Mouse (Mus musculus): Measurements from ENCODE around the gene Kif26a. TPM values are rescaled to one million over a fixed set of nuclear protein-coding genes. Genes with fewer than 3 reads are reported as not detected.

The Kif26a gene
- polyA plus RNA-seq, 1 experiment from 2014 or later, result 7.9 TPM

GRCm38 (mm10) chr12:112130957-112131356, 15.1 kb upstream of the Kif26a start:
- Histone ChIP-seq H3K9ac (peak overlapping the region; percentile 39; the same call in 1 of the 2 replicates), H3K27me3 (peaks cover 16% of the 10 kb centered on the region), H3K4me1 (peaks cover 39% of the 10 kb centered on the region), H3K27ac (replicated peaks) (peak overlapping the region; percentile 29; the same call in 1 of the 2 replicates), H3K36me3 (no peaks in the 10 kb centered on the region), H3K4me3 (replicated peaks) (peak overlapping the region; percentile 64), H3K9me3 (replicated peaks) (no peaks in the 10 kb centered on the region), H3K4me2 (replicated peaks) (peak overlapping the region; percentile 85)
- WGBS, result 9% methylated on average over 32 of the region's 32 CpGs
- ATAC-seq (ENCODE audit: insufficient number of reproducible peaks, low FRiP score, low TSS enrichment, low read depth), result no peak

- no peak overlapping the region for H3K9ac ChIP-seq
- H3K9me3 ChIP-seq (replicated peaks), result no peaks in the 10 kb centered on the region
- H3K4me1 ChIP-seq, result peaks cover 20% of the 10 kb centered on the region
- no peaks in the 10 kb centered on the region for H3K36me3 ChIP-seq
- no peak for ATAC-seq (ENCODE audit: insufficient number of reproducible peaks, low FRiP score, low TSS enrichment, low read depth)
- peaks cover 38% of the 10 kb centered on the region for H3K27me3 ChIP-seq
- no peak overlapping the region for H3K4me3 ChIP-seq (replicated peaks)
- no peak overlapping the region for H3K27ac ChIP-seq (replicated peaks)
- 5% methylated on average over 5 of the region's 5 CpGs for WGBS
- H3K4me2 ChIP-seq (replicated peaks), result no peak overlapping the region
These were observed 5.8 kb upstream of the Kif26a start for GRCm38 (mm10) chr12:112140231-112140630.

GRCm38 (mm10) chr12:112140745-112141144, 5.3 kb upstream of the Kif26a start:
- Histone ChIP-seq H3K4me2 (replicated peaks) (no peak overlapping the region), H3K9me3 (replicated peaks) (no peaks in the 10 kb centered on the region), H3K4me3 (replicated peaks) (no peak overlapping the region), H3K36me3 (no peaks in the 10 kb centered on the region), H3K27ac (replicated peaks) (no peak overlapping the region), H3K9ac (no peak overlapping the region), H3K27me3 (peaks cover 38% of the 10 kb centered on the region), H3K4me1 (peaks cover 25% of the 10 kb centered on the region)
- WGBS, result 60% methylated on average over 7 of the region's 7 CpGs
- no peak for ATAC-seq (ENCODE audit: insufficient number of reproducible peaks, low FRiP score, low TSS enrichment, low read depth)

GRCm38 (mm10) chr12:112141300-112141699, 4.7 kb upstream of the Kif26a start:
- H3K4me2 ChIP-seq (replicated peaks), result no peak overlapping the region
- H3K27me3 ChIP-seq, result peaks cover 38% of the 10 kb centered on the region
- H3K36me3 ChIP-seq, result no peaks in the 10 kb centered on the region
- no peak overlapping the region for H3K4me3 ChIP-seq (replicated peaks)
- no peaks in the 10 kb centered on the region for H3K9me3 ChIP-seq (replicated peaks)
- WGBS, result 3% methylated on average over 6 of the region's 6 CpGs
- ATAC-seq (ENCODE audit: insufficient number of reproducible peaks, low FRiP score, low TSS enrichment, low read depth), result no peak
- no peak overlapping the region for H3K9ac ChIP-seq
- H3K4me1 ChIP-seq, result peaks cover 30% of the 10 kb centered on the region
- H3K27ac ChIP-seq (replicated peaks), result no peak overlapping the region

GRCm38 (mm10) chr12:112143116-112143832, 2.7 kb upstream of the Kif26a start:
- 4% methylated on average over 14 of the region's 14 CpGs for WGBS
- H3K4me3 ChIP-seq (replicated peaks), result peak overlapping the region; percentile 68
- no peaks in the 10 kb centered on the region for H3K36me3 ChIP-seq
- H3K27ac ChIP-seq (replicated peaks), result no peak overlapping the region
- peaks cover 50% of the 10 kb centered on the region for H3K4me1 ChIP-seq
- H3K9ac ChIP-seq, result no peak overlapping the region
- peak overlapping the region; percentile 92 for H3K4me2 ChIP-seq (replicated peaks)
- H3K27me3 ChIP-seq, result peaks cover 38% of the 10 kb centered on the region
- no peak for ATAC-seq (ENCODE audit: insufficient number of reproducible peaks, low FRiP score, low TSS enrichment, low read depth)
- no peaks in the 10 kb centered on the region for H3K9me3 ChIP-seq (replicated peaks)

DNA sequence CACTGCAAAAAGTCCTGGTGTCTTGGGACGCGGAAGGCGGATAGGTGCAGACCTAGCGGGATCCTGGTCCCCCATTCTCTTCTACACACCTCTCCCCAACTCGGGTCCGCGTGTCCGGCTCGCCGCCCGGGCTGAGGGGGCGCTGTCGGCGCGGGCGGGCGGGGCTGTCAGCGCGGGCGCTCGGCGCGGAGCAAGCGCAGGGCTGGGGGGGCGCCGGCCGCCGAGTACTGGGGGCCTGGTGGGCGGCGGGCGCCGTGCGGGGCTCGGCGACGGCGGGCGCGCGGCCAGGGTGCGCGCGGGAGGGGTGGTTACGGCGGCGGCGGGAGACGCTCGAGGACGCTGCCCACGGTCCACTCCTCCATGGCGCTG, 2.2 kb upstream of the Kif26a start:
- under 1% methylated on average over 42 of the region's 52 CpGs for WGBS
- H3K4me1 ChIP-seq, result peaks cover 55% of the 10 kb centered on the region
- no peak for ATAC-seq (ENCODE audit: insufficient number of reproducible peaks, low FRiP score, low TSS enrichment, low read depth)
- peaks cover 38% of the 10 kb centered on the region for H3K27me3 ChIP-seq
- H3K27ac ChIP-seq (replicated peaks), result no peak overlapping the region
- peak overlapping the region; percentile 92 for H3K4me2 ChIP-seq (replicated peaks)
- no peaks in the 10 kb centered on the region for H3K9me3 ChIP-seq (replicated peaks)
- peak overlapping the region; percentile 68 for H3K4me3 ChIP-seq (replicated peaks)
- no peak overlapping the region for H3K9ac ChIP-seq
- no peaks in the 10 kb centered on the region for H3K36me3 ChIP-seq

GRCm38 (mm10) chr12:112144377-112145115, 1.5 kb upstream of the Kif26a start:
- Histone ChIP-seq H3K9me3 (replicated peaks) (no peaks in the 10 kb centered on the region), H3K27ac (replicated peaks) (no peak overlapping the region), H3K9ac (no peak overlapping the region), H3K27me3 (peaks cover 38% of the 10 kb centered on the region), H3K36me3 (no peaks in the 10 kb centered on the region), H3K4me3 (replicated peaks) (peak overlapping the region; percentile 68), H3K4me1 (peaks cover 62% of the 10 kb centered on the region), H3K4me2 (replicated peaks) (peak overlapping the region; percentile 92)
- ATAC-seq (ENCODE audit: insufficient number of reproducible peaks, low FRiP score, low TSS enrichment, low read depth), result no peak
- WGBS, result 1% methylated on average over 46 of the region's 46 CpGs

- H3K27me3 ChIP-seq, result peaks cover 38% of the 10 kb centered on the region
- H3K9ac ChIP-seq, result no peak overlapping the region
- H3K4me1 ChIP-seq, result peaks cover 70% of the 10 kb centered on the region
- peak overlapping the region; percentile 68 for H3K4me3 ChIP-seq (replicated peaks)
- H3K27ac ChIP-seq (replicated peaks), result peak overlapping the region; percentile 87
- H3K4me2 ChIP-seq (replicated peaks), result peak overlapping the region; percentile 92
- no peaks in the 10 kb centered on the region for H3K36me3 ChIP-seq
- ATAC-seq (ENCODE audit: insufficient number of reproducible peaks, low FRiP score, low TSS enrichment, low read depth), result peak; percentile 31; the same call in 1 of the 2 replicates
- no peaks in the 10 kb centered on the region for H3K9me3 ChIP-seq (replicated peaks)
- under 1% methylated on average over 37 of the region's 37 CpGs for WGBS
These were observed 665 bp upstream of the Kif26a start for GRCm38 (mm10) chr12:112145211-112145874.

- 21% methylated on average over 5 of the region's 5 CpGs for WGBS
These were observed 1.4 kb downstream of the Kif26a start for GRCm38 (mm10) chr12:112147365-112147764.

GRCm38 (mm10) chr12:112150011-112150410, 4.0 kb downstream of the Kif26a start:
- H3K9me3 ChIP-seq (replicated peaks), result no peaks in the 10 kb centered on the region
- WGBS, result 44% methylated on average over 7 of the region's 7 CpGs
- H3K4me1 ChIP-seq, result peaks cover 95% of the 10 kb centered on the region
- peaks cover 1% of the 10 kb centered on the region for H3K27me3 ChIP-seq
- H3K27ac ChIP-seq (replicated peaks), result peak overlapping the region; percentile 39; the same call in 1 of the 2 replicates
- H3K9ac ChIP-seq, result no peak overlapping the region
- no peak for ATAC-seq (ENCODE audit: insufficient number of reproducible peaks, low FRiP score, low TSS enrichment, low read depth)
- peak overlapping the region; percentile 15; the same call in 1 of the 2 replicates for H3K4me2 ChIP-seq (replicated peaks)
- no peaks in the 10 kb centered on the region for H3K36me3 ChIP-seq
- no peak overlapping the region for H3K4me3 ChIP-seq (replicated peaks)

More at GRCm38 (mm10) chr12:112147365-112147764, 1.4 kb downstream of the Kif26a start:
- Histone ChIP-seq H3K4me2 (replicated peaks) (peak overlapping the region; percentile 92), H3K9ac (peak overlapping the region; percentile 60), H3K4me3 (replicated peaks) (peak overlapping the region; percentile 68), H3K36me3 (no peaks in the 10 kb centered on the region), H3K9me3 (replicated peaks) (no peaks in the 10 kb centered on the region), H3K27ac (replicated peaks) (peak overlapping the region; percentile 87; the same call in 1 of the 2 replicates), H3K4me1 (peaks cover 90% of the 10 kb centered on the region), H3K27me3 (peaks cover 28% of the 10 kb centered on the region)
- no peak for ATAC-seq (ENCODE audit: insufficient number of reproducible peaks, low FRiP score, low TSS enrichment, low read depth)
